Mouse (Mus musculus): ENCODE data around the gene Ftl1-ps1.

- no peak for TF ChIP-seq POLR2A (IDR thresholded peaks at IDR 0.05; ENCODE audit: low read depth, low read length)
- TF ChIP-seq CTCF (IDR thresholded peaks at IDR 0.05; ENCODE audit: extremely low read depth, insufficient read depth, insufficient read length, insufficient replicate concordance), result no peak
These were observed 43.0 kb upstream of the Ftl1-ps1 start for GRCm38 (mm10) chr13:74356491-74356890.

All from spleen, adult 2 months (tissue).